Mouse (Mus musculus): ENCODE measurements at regions not wholly inside any gene's neighbourhood (a gene's known extent, or its start where the extent isn't known, plus 50 kb on each side); places are given as distances from the start of the nearest gene placed in this dataset.

GRCm38 (mm10) chr5:129393606-129394255 is 107.3 kb upstream of the Sfswap start:
- peak; percentile 54 for DNase-seq (ENCODE audit: low read depth)
- no peak for TF ChIP-seq POLR2A (IDR thresholded peaks at IDR 0.05; ENCODE audit: borderline replicate concordance, extremely low read depth, insufficient read depth, insufficient read length, poor library complexity, severe bottlenecking)
- no peak for TF ChIP-seq CTCF (IDR thresholded peaks at IDR 0.05; ENCODE audit: borderline replicate concordance, extremely low read depth, insufficient read depth, insufficient read length)

GRCm38 (mm10) chr5:129394416-129394815 is 106.6 kb upstream of the Sfswap start:
- DNase-seq (ENCODE audit: low read depth), result no peak

GRCm38 (mm10) chr5:129397311-129397710 is 103.7 kb upstream of the Sfswap start:
- no peak for TF ChIP-seq POLR2A (IDR thresholded peaks at IDR 0.05; ENCODE audit: borderline replicate concordance, extremely low read depth, insufficient read depth, insufficient read length, poor library complexity, severe bottlenecking)
- TF ChIP-seq CTCF (IDR thresholded peaks at IDR 0.05; ENCODE audit: borderline replicate concordance, extremely low read depth, insufficient read depth, insufficient read length), result no peak
- DNase-seq (ENCODE audit: low read depth), result no peak

More at GRCm38 (mm10) chr5:129394416-129394815, 106.6 kb upstream of the Sfswap start:
- TF ChIP-seq POLR2A (IDR thresholded peaks at IDR 0.05; ENCODE audit: borderline replicate concordance, extremely low read depth, insufficient read depth, insufficient read length, poor library complexity, severe bottlenecking) (no peak), CTCF (IDR thresholded peaks at IDR 0.05; ENCODE audit: borderline replicate concordance, extremely low read depth, insufficient read depth, insufficient read length) (no peak)

GRCm38 (mm10) chr5:129406259-129406658 is 94.8 kb upstream of the Sfswap start:
- TF ChIP-seq POLR2A (IDR thresholded peaks at IDR 0.05; ENCODE audit: borderline replicate concordance, extremely low read depth, insufficient read depth, insufficient read length, poor library complexity, severe bottlenecking) (no peak), CTCF (IDR thresholded peaks at IDR 0.05; ENCODE audit: borderline replicate concordance, extremely low read depth, insufficient read depth, insufficient read length) (no peak)
- DNase-seq (ENCODE audit: low read depth), result peak; percentile 19

GRCm38 (mm10) chr5:129409440-129410004 is 91.5 kb upstream of the Sfswap start:
- TF ChIP-seq POLR2A (IDR thresholded peaks at IDR 0.05; ENCODE audit: borderline replicate concordance, extremely low read depth, insufficient read depth, insufficient read length, poor library complexity, severe bottlenecking) (no peak), CTCF (IDR thresholded peaks at IDR 0.05; ENCODE audit: borderline replicate concordance, extremely low read depth, insufficient read depth, insufficient read length) (no peak)
- DNase-seq (ENCODE audit: low read depth), result peak; percentile 45

GRCm38 (mm10) chr5:129412161-129412560 is 88.9 kb upstream of the Sfswap start:
- DNase-seq (ENCODE audit: low read depth), result peak; percentile 81

GRCm38 (mm10) chr5:129414960-129415706 is 85.9 kb upstream of the Sfswap start:
- no peak for DNase-seq (ENCODE audit: low read depth)

More at GRCm38 (mm10) chr5:129412161-129412560, 88.9 kb upstream of the Sfswap start:
- no peak for TF ChIP-seq CTCF (IDR thresholded peaks at IDR 0.05; ENCODE audit: borderline replicate concordance, extremely low read depth, insufficient read depth, insufficient read length)
- no peak for TF ChIP-seq POLR2A (IDR thresholded peaks at IDR 0.05; ENCODE audit: borderline replicate concordance, extremely low read depth, insufficient read depth, insufficient read length, poor library complexity, severe bottlenecking)

GRCm38 (mm10) chr5:129416425-129416824 is 84.6 kb upstream of the Sfswap start:
- peak; percentile 45 for DNase-seq (ENCODE audit: low read depth)
- TF ChIP-seq CTCF (IDR thresholded peaks at IDR 0.05; ENCODE audit: borderline replicate concordance, extremely low read depth, insufficient read depth, insufficient read length), result peak; percentile 26; the same call in 1 of the 2 replicates
- no peak for TF ChIP-seq POLR2A (IDR thresholded peaks at IDR 0.05; ENCODE audit: borderline replicate concordance, extremely low read depth, insufficient read depth, insufficient read length, poor library complexity, severe bottlenecking)

More at GRCm38 (mm10) chr5:129414960-129415706, 85.9 kb upstream of the Sfswap start:
- TF ChIP-seq POLR2A (IDR thresholded peaks at IDR 0.05; ENCODE audit: borderline replicate concordance, extremely low read depth, insufficient read depth, insufficient read length, poor library complexity, severe bottlenecking), result no peak
- TF ChIP-seq CTCF (IDR thresholded peaks at IDR 0.05; ENCODE audit: borderline replicate concordance, extremely low read depth, insufficient read depth, insufficient read length), result no peak

- no peak for TF ChIP-seq POLR2A (IDR thresholded peaks at IDR 0.05; ENCODE audit: borderline replicate concordance, extremely low read depth, insufficient read depth, insufficient read length, poor library complexity, severe bottlenecking)
- TF ChIP-seq CTCF (IDR thresholded peaks at IDR 0.05; ENCODE audit: borderline replicate concordance, extremely low read depth, insufficient read depth, insufficient read length), result no peak
- peak; percentile 21 for DNase-seq (ENCODE audit: low read depth)
Observed at GRCm38 (mm10) chr5:129417516-129417915, 83.5 kb upstream of the Sfswap start.

- TF ChIP-seq POLR2A (IDR thresholded peaks at IDR 0.05; ENCODE audit: borderline replicate concordance, extremely low read depth, insufficient read depth, insufficient read length, poor library complexity, severe bottlenecking) (no peak), CTCF (IDR thresholded peaks at IDR 0.05; ENCODE audit: borderline replicate concordance, extremely low read depth, insufficient read depth, insufficient read length) (no peak)
Observed at GRCm38 (mm10) chr5:129420981-129421380, 80.0 kb upstream of the Sfswap start.

GRCm38 (mm10) chr5:129429897-129430296 is 71.1 kb upstream of the Sfswap start:
- peak; percentile 62 for DNase-seq (ENCODE audit: low read depth)
- TF ChIP-seq POLR2A (IDR thresholded peaks at IDR 0.05; ENCODE audit: borderline replicate concordance, extremely low read depth, insufficient read depth, insufficient read length, poor library complexity, severe bottlenecking) (no peak), CTCF (IDR thresholded peaks at IDR 0.05; ENCODE audit: borderline replicate concordance, extremely low read depth, insufficient read depth, insufficient read length) (no peak)

More at GRCm38 (mm10) chr5:129420981-129421380, 80.0 kb upstream of the Sfswap start:
- DNase-seq (ENCODE audit: low read depth), result no peak

Measured in brain, embryonic 14.5 days (tissue).